Mouse (Mus musculus) mouse embryonic stem cell (cell line): ENCODE results near the gene Pepd.

Source experiments
- in situ Hi-C, 2 experiments: fragments of 300-500 bp; cut with MboI; formaldehyde crosslinking; loops; 1 replicate in 1 of 2; 3 replicates in 1 of 2; pipeline ENCODE4 v1.14.3; 2019 to 2020; ENCODE audit warnings: low sequenced_read_pairs in 2 of 2, low pct_unique_long_range_greater_than_20kb in 1 of 2, mixed read lengths in 1 of 2; ENCODE audit not compliant: unreplicated experiment in 1 of 2

The Pepd gene

GRCm38 (mm10) chr7:35041286-35042208 lies 129.4 kb downstream of the Pepd start:
- in situ Hi-C loops: no loop called here

- in situ Hi-C loops: no loop called here
These were observed 130.0 kb downstream of the Pepd start for GRCm38 (mm10) chr7:35042209-35042554.

- in situ Hi-C loops: no loop called here
These were observed 130.6 kb downstream of the Pepd start for GRCm38 (mm10) chr7:35042759-35043217.

GRCm38 (mm10) chr7:35043266-35043817 lies 131.2 kb downstream of the Pepd start:
- in situ Hi-C loops: no loop called here

GRCm38 (mm10) chr7:35044719-35045118 lies 132.5 kb downstream of the Pepd start:
- in situ Hi-C loops: no loop called here

GRCm38 (mm10) chr7:35046091-35046490 lies 133.9 kb downstream of the Pepd start:
- in situ Hi-C loops: no loop called here

GRCm38 (mm10) chr7:35050540-35050939 lies 138.4 kb downstream of the Pepd start:
- in situ Hi-C loops: no loop called here

- in situ Hi-C loops: no loop called here
These were observed 141.0 kb downstream of the Pepd start for GRCm38 (mm10) chr7:35053161-35053560.

GRCm38 (mm10) chr7:35054286-35054685 lies 142.1 kb downstream of the Pepd start:
- in situ Hi-C loops: no loop called here

- in situ Hi-C loops: no loop called here
These were observed 142.9 kb downstream of the Pepd start for GRCm38 (mm10) chr7:35054977-35055618.

- in situ Hi-C loops: no loop called here
These were observed 143.6 kb downstream of the Pepd start for GRCm38 (mm10) chr7:35055619-35056435.

- in situ Hi-C loops: no loop called here
These were observed 144.3 kb downstream of the Pepd start, which contains the start of gene Cebpg for GRCm38 (mm10) chr7:35056436-35056864. Gene Cebpg, minus strand, starts transcription at chr7:35056573.

GRCm38 (mm10) chr7:35056999-35057398 lies 144.8 kb downstream of the Pepd start:
- in situ Hi-C loops: no loop called here

GRCm38 (mm10) chr7:35057569-35057968 lies 145.4 kb downstream of the Pepd start:
- in situ Hi-C loops: no loop called here

GRCm38 (mm10) chr7:35058329-35058728 lies 146.2 kb downstream of the Pepd start:
- in situ Hi-C loops: no loop called here

GRCm38 (mm10) chr7:35059467-35059866 lies 147.3 kb downstream of the Pepd start:
- in situ Hi-C loops: no loop called here

GRCm38 (mm10) chr7:35064286-35065258 lies 152.4 kb downstream of the Pepd start:
- in situ Hi-C loops: no loop called here
